Mouse (Mus musculus) c-Kit-positive CD71-negative TER-119-negative erythroid progenitor cells, embryonic 14.5 days (primary cell): ENCODE data around the gene Phgdh.

Source experiments
- DNase-seq: peaks from one replicate; pipeline ENCODE4 v3.0.0-alpha.2; 2013; ENCODE audit warnings: low read depth

The Phgdh gene

DNA sequence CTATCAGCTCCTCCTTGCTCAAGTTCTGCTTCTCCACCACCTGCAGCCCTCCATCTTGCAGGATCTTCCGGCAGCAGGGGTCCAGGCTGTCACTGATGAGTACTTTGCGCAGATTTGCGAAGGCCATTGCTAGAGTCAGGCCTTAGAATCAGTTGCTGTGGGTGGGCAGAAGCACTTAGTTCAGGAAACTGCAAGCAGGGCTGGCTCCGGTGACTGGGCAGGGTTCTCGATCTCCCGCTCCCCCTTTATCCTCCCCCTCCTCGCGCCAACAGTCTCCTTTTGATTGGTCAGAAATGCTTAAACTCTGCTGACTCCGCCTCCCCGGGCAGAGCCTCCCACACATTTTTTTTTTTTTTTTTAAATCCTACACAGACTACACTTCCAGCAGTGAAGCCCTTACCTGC is at the start of gene Phgdh:
Phgdh (minus strand) TSS at position 285 of the 404 bp plus-strand sequence.
- peak; percentile 71 for DNase-seq

DNA sequence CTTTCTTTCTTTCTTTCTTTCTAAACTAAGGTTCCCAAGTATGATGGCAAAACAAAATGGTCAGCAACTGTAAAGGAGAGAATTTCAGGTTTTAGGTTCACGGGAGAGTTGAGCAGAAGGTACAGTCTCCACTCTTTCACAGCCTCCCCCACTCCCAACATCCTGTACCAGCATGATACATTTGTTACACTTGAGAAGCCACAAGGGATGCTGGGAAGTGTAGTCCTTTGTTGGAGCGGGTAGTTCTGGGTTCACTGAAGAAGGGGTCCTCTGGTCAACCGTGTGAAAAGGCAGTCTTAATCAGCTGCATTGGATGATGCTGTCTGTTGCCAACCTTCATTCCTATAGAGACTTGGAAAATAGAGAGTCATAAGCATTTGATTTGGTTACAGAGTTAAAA is 49.5 kb upstream of the Phgdh start:
- no peak for DNase-seq

DNA sequence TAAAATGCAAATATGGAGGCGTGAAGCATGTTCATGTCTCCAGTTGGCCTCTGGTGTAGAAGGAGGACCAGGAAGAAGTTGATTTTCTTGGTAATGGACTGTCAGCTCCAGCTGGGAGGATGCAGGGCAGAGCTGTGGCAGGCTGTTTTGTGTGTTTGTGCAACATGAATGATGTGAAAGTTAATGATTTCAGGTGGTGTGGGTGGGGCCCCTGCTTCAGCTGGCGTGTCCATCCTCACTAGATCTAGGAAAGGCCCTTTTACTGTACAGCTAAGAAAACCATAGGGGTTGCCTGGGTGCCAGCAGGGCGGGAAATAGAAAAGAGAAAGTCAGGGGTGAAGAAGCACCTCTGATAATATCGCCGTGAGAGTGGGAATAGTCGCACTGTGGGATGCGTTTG is 48.0 kb upstream of the Phgdh start:
- no peak for DNase-seq

DNA sequence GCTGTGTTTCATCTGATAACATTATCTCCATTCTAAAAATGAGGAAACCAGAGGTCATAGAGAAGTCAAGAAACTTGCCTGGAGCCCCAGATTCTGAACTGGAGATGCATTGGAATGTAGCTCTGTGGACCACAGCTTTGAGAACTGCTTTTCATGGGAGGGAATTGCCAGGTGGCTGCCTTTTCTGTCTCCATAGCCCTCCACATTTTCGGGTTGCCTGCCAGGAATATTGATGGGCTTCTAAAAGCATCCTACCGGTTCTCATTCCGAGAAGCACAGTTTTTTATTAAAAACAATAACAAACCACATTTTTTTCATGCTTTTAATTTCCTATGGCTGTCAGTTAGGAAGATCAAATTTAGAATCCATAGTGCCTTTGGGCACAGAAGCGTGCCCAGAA is 47.3 kb upstream of the Phgdh start:
- DNase-seq = no peak

DNA sequence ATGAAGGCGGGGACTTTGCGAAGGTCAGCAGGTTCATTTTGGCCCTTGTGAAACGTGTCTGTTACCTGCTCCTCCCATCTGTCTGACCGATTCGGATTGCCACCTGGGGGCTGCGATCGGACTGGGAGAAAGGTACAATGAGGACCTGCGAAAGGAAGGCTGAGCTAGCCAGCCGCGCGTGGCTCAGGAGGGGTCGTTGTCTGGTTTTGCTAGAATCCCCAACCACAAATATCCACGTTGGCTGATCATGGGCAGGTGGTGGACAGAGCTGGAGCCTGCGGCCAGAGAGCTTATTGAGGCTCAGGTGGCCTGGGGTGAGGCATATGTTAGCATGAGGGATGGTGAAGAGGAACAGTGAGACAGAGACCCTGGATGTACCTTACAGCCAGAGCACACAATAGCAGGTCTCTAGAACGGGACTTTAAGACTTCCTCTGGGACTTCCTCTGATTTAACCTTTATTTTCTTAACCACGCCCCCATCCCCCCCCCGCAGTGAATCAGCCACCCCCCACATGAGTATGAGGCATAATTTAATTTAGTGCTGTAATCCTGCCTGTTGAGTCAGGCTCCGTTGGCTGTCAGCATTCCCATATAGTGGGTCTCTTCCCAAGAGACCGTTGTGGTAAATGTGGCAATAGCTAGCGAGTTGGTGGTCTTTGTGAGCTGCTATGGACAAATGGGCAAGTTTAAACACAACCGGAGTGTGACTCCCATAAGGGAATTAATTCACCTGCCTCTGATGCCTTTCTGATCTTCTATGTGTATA is 43.4 kb upstream of the Phgdh start:
- no peak for DNase-seq

DNA sequence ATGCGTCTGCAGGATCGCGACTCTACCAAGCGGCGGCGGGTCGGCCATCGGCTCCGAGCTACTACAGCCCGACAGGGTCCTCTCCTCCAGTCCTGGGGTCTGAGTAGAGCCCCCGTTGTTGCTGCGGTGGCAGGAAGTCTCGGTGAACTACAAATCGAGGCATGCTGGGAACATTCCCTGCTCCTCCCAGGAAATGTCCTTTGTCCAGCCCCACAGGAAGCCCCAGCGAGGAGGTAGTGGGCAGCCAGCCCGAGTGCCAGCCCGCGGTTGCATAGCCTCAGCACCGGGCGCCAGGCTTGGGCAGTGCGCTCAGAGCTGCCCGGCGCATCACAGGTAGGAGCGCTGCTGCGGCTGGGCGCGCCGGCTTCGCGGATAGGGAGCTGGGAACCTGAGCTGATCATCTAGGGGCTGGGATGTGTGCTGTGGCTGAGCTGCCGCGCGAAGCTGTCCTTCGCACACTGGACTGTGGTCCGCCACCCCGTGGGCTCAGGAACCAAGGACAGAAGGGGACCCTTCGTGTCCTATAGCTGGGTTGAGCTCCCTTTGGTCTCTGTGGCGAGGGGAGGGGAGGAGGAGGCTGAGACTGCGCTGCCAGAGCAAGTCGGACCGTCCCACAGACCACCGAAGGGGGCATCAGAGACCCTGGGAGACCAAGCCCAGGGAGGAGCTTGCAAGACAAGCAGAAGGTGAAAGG is 42.6 kb upstream of the Phgdh start, which contains the start of gene Zfp697:
Zfp697 (plus strand) TSS at position 216 of the 694 bp plus-strand sequence.
- DNase-seq = no peak

DNA sequence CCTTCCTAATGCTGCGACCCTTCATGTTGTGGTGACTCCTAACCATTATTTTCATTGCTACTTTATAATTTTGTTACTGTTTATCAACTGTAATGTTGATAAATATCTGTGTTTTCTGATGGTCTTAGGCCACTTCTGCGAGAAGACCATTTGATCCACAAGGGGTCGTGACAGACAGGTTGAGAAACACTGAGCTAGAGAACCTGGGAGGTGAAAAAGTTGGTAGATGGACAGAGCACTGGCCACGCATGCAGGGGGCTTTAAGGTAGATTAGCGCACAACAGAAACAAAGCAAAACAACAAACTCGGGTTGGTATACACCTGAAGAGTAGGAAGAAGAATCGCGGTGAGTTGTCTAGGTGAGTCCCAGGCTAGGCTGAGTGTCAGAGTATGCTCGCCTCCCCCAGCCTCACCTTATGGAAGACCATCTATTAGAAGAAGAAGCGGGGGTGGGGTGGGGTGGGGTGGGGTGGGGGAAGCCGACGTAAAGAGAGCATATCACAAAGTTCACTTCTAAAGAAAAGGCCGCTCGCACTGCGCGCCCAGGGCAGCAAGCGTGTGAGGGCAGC is 42.0 kb upstream of the Phgdh start:
- no peak for DNase-seq

DNA sequence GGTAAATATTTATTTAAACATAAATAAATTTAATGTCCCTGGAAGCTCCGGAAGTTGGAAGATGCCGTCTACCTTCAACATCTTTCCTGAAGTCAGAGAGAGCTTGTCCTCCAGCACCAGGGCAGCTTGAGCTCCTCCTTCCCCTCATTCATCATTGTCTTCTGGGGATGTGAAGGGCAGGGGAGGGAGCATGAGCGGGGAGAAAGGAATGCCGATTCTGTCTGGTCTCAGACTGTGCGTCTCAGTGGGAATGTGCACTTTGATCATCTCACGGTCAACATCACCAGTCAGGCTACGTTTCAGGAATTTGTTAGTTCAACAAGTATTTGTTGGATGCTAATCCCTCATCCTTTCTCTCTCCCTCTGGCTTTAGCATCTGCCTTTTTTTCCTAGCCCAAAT is 39.4 kb upstream of the Phgdh start:
- no peak for DNase-seq

DNA sequence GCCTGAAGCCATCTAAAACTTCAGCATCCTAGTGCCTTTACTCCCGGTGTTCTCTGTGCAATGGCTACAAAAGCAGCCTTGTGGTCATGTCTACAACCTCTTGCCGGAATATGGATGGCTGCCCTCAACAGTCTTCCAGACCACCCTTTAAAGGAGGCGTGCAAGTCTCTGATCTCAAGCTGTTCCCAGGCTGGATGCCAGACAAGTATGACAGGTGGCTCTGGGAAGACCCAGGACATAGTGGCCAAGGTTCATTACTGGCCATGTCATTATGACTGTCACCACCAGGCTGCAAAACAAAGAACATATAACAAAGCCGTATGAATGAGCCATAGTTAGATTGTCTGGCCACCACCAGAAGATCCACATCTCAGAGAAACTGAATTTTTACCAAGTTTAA is 38.5 kb upstream of the Phgdh start:
- DNase-seq = no peak

DNA sequence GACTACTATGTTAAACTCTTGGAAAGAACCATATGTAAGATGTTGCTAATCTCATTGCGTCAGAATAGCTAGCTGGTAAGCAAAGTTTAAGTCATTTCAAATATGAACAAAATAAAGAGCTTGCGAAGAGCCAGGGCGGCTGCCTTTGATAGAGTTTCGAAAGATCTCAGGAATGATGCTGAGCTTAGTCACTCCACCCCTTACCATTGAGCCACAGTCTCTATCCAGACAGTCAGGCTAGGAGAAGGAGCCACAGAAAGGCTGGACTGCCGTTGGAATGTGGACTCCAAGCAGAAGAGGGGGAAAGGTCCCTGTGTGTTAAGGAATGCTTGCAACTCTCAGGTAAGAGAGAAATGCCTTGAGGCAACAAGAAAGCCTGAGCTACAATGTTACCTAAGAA is 35.2 kb upstream of the Phgdh start:
- DNase-seq = no peak

DNA sequence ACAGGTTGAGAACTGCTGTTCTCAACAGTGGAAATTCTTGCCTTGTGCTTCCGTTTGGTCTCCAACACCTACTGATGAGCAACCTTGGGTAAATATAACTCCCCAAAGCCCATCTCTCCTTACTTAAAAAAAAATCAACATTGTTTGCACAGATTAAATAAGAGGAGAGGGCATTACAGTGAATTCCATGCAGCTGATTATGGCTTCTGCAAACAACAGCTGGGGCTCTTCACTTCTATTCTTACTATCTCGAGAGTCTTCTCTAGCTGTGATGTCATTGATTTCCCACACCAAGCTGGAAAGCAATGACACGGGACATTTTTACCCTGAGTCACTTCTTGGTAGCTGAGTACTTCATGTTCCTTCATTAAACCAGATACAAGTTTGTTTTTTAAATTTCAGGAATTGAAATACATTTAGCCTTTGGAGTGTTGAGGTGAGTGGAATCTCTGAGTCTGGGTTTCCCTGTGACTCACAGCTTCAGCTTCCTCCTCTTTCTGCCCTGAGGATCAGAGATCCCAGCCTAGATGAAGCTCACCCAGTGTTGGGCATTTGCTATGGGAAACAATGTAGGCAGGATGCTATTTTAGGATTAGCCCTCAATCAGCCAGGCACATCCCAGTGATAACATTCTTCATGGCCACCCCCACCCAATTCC is 34.4 kb upstream of the Phgdh start:
- no peak for DNase-seq

DNA sequence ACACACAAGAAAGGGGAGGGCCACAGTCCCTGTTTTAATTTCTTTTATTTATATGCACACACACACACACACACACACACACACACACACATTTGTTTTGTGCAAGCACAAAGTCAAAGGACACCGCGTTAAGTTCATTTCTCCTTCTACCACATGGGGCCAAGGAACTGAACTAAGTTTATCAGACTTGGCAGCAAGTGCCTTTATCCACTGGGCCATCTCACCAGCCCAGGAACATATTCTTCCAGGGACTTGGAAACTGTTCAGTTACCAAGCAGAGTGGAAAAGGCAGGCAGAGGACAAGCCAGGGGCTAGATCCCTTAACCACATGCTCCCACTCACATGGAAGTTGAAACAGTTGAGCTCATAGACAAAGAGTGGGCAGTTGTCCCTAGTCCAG is 29.0 kb upstream of the Phgdh start:
- no peak for DNase-seq

DNA sequence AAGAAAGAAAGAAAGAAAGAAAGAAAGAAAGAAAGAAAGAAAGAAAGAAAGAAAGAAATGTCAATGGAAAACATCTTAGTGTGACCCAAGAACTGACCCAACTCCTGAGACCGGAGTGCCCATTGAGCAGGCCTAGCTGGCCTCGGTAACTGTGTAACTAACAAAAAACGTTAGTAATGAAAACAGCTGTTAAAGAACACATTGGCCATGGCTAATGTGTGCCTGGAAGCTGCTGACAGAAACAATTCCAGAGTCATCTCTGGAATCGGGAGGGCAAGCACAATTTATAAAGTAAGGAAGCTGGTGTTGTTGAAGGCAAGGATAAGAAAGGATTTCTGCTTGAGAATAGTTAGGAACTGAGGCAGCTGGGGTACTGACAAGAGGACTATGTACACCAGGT is 28.5 kb upstream of the Phgdh start:
- no peak for DNase-seq

DNA sequence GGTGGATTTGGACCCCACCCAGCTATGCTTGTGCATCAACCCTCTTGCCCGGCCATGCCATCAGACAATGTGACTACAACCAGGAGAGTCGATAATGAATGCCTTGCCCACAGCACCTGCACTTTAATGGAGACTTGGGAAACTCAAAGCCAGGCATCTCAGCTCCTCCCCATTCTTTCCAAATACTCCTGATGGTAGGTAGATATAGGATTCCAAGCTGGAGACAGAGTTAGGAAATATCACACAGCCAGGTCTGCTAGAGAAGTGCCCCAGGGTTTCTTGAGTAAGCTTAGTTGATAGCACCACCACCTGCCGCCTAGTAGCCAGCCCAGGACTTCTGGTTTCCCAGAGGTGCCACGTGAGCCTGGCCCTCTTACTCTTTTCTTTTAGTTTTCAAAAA is 27.0 kb upstream of the Phgdh start:
- DNase-seq = no peak

DNA sequence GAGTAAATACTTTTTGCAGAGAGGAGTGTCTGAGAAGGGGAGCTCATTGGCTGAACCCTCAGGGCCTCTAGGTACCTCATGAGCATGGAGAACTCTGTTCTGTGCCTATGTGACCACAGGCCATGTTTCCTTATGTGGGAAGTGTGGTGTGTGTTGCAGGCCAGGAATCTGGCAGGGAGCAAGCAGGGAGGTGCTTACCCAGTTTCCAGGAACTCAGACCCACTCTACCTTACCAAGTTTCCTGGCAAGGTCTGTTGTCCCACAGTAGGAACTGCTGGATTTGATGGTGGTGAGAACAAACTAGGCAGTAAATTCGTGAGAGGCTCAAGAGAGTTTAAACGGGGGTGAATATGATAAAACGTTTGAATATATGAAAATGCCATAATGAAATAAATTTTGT is 26.3 kb upstream of the Phgdh start:
- no peak for DNase-seq

DNA sequence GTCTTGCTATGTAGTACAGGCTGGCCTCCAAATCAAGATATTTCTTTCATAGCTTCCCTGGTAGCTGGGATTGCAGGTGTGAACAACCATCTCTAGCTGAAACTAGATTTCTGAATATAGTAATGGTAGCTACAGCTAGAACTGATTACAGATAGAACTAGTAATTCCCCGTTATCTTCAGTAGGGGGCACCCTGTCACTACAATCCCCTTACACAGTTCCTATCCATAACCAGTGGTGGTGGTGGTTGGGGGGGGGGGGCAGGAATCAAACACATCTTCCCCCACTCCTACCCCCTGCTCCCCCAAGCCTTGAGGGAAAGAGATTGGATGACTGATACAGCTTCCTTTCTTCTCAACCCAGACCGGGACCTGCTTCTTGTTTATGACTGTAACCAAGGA is 23.0 kb upstream of the Phgdh start:
- no peak for DNase-seq

DNA sequence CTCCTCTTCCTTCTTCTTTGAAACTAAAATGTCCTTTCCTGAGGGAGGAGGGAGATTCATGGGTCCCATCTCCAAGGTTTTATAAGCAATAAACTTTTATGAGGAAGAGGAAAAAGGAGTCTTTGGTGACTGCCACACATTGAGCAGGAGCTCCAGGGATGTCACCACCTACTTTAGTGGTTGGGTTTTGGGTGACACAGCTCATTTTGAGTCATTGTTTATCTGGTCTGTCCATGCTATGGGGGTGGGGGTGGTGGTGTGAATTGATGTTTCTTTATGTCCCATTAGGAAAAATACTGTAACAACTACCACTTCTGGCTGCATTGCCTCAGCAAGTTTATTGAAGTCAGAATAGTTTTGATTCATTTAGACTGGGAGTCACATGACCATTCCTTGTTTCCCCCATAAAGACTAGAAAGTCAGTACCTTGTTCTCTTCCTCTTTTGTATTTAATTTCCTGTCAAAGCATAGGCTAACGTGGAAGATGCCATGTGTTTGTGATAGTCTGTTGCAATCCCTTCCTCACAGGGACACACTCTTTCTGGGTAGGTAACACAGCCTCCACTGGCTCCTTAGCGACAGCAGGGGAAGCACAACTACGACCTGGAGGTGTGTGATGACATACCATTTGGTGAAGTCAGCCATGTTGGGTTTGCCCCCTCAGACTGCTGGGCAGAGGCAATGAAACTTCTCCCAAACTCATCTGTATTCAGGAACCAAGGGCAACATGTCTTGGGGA is 17.0 kb upstream of the Phgdh start:
- DNase-seq = no peak

DNA sequence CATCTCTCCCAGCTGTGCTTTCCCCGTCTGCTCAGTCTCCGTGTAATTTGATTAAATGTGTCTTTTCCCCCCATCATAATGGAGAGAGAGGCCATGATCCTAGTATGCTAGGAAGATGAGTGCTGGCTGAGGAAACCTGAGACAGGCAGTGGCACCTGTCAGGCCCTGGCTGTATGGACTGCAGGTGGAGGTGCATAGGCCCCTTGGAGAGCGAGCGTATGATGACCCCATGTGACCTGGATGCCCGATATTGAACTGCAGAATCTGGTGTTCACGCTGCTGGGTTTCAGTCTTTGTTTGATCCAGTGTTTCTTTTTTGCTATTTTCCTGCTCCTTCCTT is 16.2 kb upstream of the Phgdh start:
- DNase-seq = no peak

DNA sequence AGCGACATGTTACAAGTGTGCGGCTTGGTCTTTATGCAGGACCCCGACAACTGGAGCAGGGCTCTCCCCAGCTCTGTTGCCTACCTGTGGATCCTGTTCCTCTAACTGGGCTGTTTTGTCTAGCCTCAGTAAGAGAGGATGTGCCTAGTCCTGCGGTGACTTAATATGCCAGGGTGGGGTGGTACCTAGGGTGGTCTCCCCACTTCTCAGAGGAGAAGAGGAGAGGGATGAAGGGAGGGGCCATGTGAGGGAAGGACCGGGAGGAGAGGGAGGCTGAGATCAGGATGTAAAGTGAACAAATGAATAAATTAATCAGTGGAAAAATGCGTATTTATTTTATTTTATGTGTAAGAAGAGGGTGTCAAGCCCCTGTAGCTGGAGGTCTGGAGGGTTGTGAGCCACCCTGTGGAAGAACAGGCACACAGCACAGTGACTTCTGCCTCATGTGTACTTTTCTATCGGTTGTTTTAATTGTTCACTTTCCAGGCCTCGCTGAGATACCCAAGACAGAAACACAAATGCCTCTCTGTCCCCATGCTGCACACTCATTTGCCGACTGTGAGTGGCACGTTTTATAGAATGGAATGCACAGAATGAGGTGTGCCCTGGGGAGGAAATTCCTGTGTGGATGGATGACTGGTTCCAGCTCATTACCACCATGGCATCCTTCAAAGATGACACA is 15.7 kb upstream of the Phgdh start:
- no peak for DNase-seq

DNA sequence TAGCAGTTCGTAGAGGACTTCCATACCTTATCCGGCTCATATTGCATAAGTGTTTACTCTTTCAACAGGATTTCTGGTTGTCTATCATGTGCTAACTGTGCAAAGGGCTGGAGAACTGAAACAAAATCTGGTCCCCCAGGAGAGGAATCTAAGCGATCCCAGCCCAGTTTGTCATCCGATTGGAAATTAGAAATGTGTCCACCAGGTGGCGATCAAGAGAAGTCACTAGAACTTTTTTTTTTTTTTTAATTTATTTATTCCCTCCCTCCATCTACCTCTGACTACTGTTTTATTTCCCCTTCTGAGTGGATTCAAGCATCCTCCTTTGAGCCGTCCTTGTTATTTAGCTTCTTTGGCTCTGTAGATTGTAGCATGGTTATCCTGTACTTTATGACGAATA is 14.1 kb upstream of the Phgdh start:
- DNase-seq = peak; percentile 61

DNA sequence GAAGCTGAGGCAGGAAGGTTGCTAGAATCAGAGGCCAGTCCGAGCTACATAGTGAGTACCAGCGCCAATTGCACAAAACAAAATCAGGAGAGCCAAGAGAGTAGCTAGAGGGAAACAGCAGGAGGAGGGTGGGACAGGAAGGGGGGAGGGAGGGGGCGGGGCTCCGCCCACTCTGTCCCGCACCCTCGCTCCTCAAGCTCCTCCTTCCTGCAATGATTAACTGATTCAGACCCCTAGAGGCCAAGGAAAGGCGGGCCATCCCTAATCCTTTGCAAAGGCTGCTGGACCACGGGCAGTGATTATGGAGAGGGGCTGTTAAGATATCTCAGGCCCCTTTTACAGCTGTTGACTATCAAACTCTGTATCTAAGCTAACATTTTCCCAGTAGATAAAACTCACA is 8.9 kb upstream of the Phgdh start:
- DNase-seq = no peak

DNA sequence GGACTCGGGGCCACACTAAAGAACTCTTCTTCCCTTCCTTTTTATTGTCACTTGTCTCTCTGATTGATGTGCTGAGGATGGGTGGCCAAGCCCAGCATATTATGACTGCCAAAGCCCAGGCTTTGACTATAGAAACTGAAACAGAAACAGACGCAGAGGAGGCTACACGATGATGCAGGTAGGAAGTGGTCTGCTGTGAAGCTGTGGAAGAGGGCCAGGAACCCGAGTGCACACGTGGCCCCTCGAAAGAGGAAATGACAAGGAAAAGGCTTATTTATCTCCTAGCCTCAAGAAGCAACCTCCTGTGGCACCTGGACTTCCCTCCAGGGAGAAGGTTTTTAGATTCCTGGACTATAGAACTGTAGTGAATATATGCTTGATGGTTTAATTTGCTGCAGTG is 8.3 kb upstream of the Phgdh start:
- DNase-seq = no peak
